Mouse (Mus musculus): ENCODE results near the gene Abi2.

GRCm38 (mm10) chr1:60423882-60424281, 14.5 kb downstream of the Abi2 start:
- TF ChIP-seq POLR2A (IDR thresholded peaks at IDR 0.05; ENCODE audit: insufficient read depth, low read length) (no peak), CTCF (IDR thresholded peaks at IDR 0.05; ENCODE audit: low read depth, low read length) (no peak)

Measured in ES-Bruce4 (cell line).